Mouse (Mus musculus): ENCODE results near the gene Zfp207. TPM values are rescaled to one million over a fixed set of nuclear protein-coding genes. Genes with fewer than 3 reads are reported as not detected.
"Not testable (repeated sequence)": the region's sequence is repeated elsewhere in the genome, so short reads cannot be mapped to it uniquely, and the experiment has no call there.

The Zfp207 gene
- total and polyA plus RNA-seq, 2 experiments from 2014 or later = 141 to 228 TPM

GRCm38 (mm10) chr11:80424691-80425090, 41.6 kb downstream of the Zfp207 start:
- no peak for DNase-seq (ENCODE audit: low spot score)
- ATAC-seq = no peak
- Histone ChIP-seq H3K27ac (no peak overlapping the region), H3K9ac (replicated peaks; ENCODE audit: low read length) (no peak overlapping the region), H3K4me2 (ENCODE audit: low read depth, low read length) (no peak overlapping the region), H3K9me3 (ENCODE audit: low read length) (no peaks in the 10 kb centered on the region), H3K36me3 (ENCODE audit: insufficient read depth, low read length) (no peaks in the 10 kb centered on the region), H3K4me1 (ENCODE audit: insufficient read depth, low read length) (peaks cover 2% of the 10 kb centered on the region; the same call in 1 of the 2 replicates), H3K27me3 (ENCODE audit: insufficient read depth, low read length) (no peaks in the 10 kb centered on the region), H3K4me3 (ENCODE audit: low read length) (no peak overlapping the region)
- no peak for TF ChIP-seq CTCF (IDR thresholded peaks at IDR 0.05; ENCODE audit: low read depth)
- 85% methylated on average over 2 of the region's 2 CpGs for WGBS

- peaks cover 5% of the 10 kb centered on the region; the same call in 1 of the 2 replicates for H3K4me1 ChIP-seq (ENCODE audit: insufficient read depth, low read length)
- H3K9me3 ChIP-seq (ENCODE audit: low read length) = no peaks in the 10 kb centered on the region
- DNase-seq (ENCODE audit: low spot score) (no peak), ATAC-seq (no peak)
- H3K4me3 ChIP-seq (ENCODE audit: low read length) = no peak overlapping the region
- TF ChIP-seq CTCF (IDR thresholded peaks at IDR 0.05; ENCODE audit: low read depth) = no peak
- WGBS = 63% methylated on average over 5 of the region's 5 CpGs
- no peak overlapping the region for H3K9ac ChIP-seq (replicated peaks; ENCODE audit: low read length)
- H3K36me3 ChIP-seq (ENCODE audit: insufficient read depth, low read length) = no peaks in the 10 kb centered on the region
- no peak overlapping the region for H3K27ac ChIP-seq
- H3K4me2 ChIP-seq (ENCODE audit: low read depth, low read length) = no peak overlapping the region
- H3K27me3 ChIP-seq (ENCODE audit: insufficient read depth, low read length) = no peaks in the 10 kb centered on the region
These were observed 42.2 kb downstream of the Zfp207 start for GRCm38 (mm10) chr11:80425247-80425778.

DNA sequence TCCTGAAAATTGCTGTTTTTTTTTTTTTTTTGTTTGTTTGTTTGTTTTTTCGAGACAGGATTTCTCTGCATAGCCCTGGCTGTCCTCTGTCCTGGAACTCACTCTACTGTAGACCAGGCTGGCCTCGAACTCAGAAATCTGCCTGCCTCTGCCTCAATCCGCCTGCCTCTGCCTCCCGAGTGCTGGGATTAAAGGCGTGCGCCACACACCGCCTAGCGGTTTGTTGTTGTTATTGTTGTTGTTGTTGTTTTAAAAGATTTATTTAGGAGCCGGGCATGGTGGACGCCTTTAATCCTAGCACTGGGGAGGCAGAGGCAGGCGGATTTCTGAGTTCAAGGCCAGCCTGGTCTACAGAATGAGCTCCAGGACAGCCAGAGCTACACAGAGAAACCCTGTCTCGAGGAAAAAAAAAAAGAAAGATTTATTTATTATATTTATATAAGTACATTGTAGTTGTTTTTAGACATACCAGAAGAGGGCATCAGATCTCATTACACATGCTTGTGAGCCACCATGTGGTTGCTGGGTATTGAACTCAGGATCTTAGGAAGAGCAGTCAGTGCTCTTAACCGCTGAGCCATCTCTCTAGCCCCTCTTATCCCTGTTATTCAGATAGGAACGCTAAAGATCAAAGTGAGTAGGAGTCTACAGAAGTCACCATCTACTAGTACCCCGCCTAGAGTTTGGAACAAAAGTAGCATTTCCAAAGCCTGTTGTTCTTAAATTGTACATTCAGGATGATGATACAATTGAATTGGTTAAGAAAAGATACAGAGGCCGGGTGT, 43.1 kb downstream of the Zfp207 start:
- DNase-seq (ENCODE audit: low spot score); H3K27me3 ChIP-seq (ENCODE audit: insufficient read depth, low read length); H3K4me2 ChIP-seq (ENCODE audit: low read depth, low read length); H3K4me1 ChIP-seq (ENCODE audit: insufficient read depth, low read length); ATAC-seq; H3K9ac ChIP-seq (replicated peaks; ENCODE audit: low read length); H3K27ac ChIP-seq; H3K4me3 ChIP-seq (ENCODE audit: low read length); H3K36me3 ChIP-seq (ENCODE audit: insufficient read depth, low read length); H3K9me3 ChIP-seq (ENCODE audit: low read length): not testable (repeated sequence)
- WGBS = 81% methylated on average over 16 of the region's 16 CpGs

- Histone ChIP-seq H3K9ac (replicated peaks; ENCODE audit: low read length) (peak within 1 kb of the TSS; percentile 91), H3K9me3 (ENCODE audit: low read length) (no peaks in the 10 kb centered on the region), H3K36me3 (ENCODE audit: insufficient read depth, low read length) (0 out of 2 replicates have a peak, but pooled peaks cover 12% of the 10 kb centered on the region), H3K4me2 (ENCODE audit: low read depth, low read length) (peak within 1 kb of the TSS; percentile 79), H3K4me3 (ENCODE audit: low read length) (peak within 1 kb of the TSS; percentile 99), H3K27me3 (ENCODE audit: insufficient read depth, low read length) (no peaks in the 10 kb centered on the region), H3K4me1 (ENCODE audit: insufficient read depth, low read length) (peaks cover 5% of the 10 kb centered on the region; the same call in 1 of the 2 replicates), H3K27ac (peak within 1 kb of the TSS; percentile 90)
- ATAC-seq (peak; percentile 100), DNase-seq (ENCODE audit: low spot score) (peak; percentile 99)
- under 1% methylated on average over 50 of the region's 58 CpGs for WGBS
- TF ChIP-seq CTCF (IDR thresholded peaks at IDR 0.05; ENCODE audit: low read depth) = peak; percentile 82
These were observed 45.4 kb downstream of the Zfp207 start, which contains the start of gene Psmd11 for GRCm38 (mm10) chr11:80428381-80429008. TSS of gene Psmd11 (plus strand) at chr11:80428615.

DNA sequence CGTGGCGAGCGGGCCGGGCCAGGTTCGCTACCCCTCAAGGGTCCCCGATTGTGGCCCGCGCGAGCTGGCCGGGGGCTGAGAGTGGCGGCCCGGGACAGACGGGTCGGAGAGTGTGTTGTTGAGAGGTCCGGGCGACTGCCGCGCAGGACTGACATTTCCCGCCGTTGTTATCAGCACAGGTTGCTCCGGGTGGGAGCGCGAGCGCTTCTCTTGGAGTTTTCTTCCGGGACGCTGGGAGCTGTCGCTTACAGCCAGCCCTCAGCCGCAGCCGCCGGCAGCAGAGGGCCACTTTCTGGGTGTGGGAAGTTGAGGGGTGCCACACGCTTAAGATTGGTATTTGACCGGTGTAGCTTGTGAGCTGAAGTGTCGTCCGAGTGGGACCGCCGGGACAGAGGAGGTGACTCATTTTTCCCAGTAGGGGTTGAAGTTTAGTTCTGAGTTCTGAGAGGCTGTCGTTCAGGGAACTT, 46.0 kb downstream of the Zfp207 start:
- 0% methylated on average over 36 of the region's 37 CpGs for WGBS
- no peak for TF ChIP-seq CTCF (IDR thresholded peaks at IDR 0.05; ENCODE audit: low read depth)
- Histone ChIP-seq H3K4me1 (ENCODE audit: insufficient read depth, low read length) (peaks cover 5% of the 10 kb centered on the region; the same call in 1 of the 2 replicates), H3K36me3 (ENCODE audit: insufficient read depth, low read length) (0 out of 2 replicates have a peak, but pooled peaks cover 14% of the 10 kb centered on the region), H3K27ac (peak overlapping the region; percentile 90), H3K9ac (replicated peaks; ENCODE audit: low read length) (peak overlapping the region; percentile 91), H3K4me2 (ENCODE audit: low read depth, low read length) (peak overlapping the region; percentile 79), H3K9me3 (ENCODE audit: low read length) (no peaks in the 10 kb centered on the region), H3K4me3 (ENCODE audit: low read length) (peak overlapping the region; percentile 99), H3K27me3 (ENCODE audit: insufficient read depth, low read length) (no peaks in the 10 kb centered on the region)
- ATAC-seq (no peak), DNase-seq (ENCODE audit: low spot score) (no peak)

DNA sequence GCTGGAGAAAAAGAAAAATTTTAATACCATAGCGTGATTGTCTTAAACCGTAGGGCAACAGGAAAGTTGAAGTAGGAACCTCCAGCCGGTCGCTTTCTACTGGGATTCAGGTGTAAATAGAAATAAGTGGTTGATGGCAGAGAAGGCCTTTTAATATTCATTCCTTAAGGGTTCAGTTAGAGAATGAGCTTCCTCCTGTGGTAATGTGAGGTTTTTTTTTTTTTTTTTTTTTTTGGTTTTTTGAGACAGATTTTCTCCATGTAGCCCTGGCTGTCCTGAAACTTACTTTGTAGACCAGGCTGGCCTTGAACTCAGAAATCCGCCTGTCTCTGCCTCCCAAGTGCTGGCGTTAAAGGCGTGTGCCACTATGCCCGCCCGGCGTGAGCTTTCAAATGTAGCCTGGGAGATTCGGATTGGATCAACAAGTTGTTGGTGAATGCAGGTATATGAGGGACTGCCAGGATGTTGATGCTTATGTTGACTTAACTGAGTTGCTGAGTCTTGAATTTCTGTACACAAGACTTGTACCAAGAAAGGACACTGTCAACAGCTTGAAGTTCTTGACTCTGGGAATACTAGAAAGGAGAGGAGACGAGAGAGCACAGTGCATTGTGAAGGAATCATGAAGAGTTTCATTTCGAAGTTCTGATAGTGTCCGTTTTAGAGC, 46.6 kb downstream of the Zfp207 start:
- H3K9me3 ChIP-seq (ENCODE audit: low read length) = no peaks in the 10 kb centered on the region
- peak overlapping the region; percentile 79 for H3K4me2 ChIP-seq (ENCODE audit: low read depth, low read length)
- 0 out of 2 replicates have a peak, but pooled peaks cover 14% of the 10 kb centered on the region for H3K36me3 ChIP-seq (ENCODE audit: insufficient read depth, low read length)
- peaks cover 5% of the 10 kb centered on the region; the same call in 1 of the 2 replicates for H3K4me1 ChIP-seq (ENCODE audit: insufficient read depth, low read length)
- H3K27ac ChIP-seq = no peak overlapping the region
- peak overlapping the region; percentile 99 for H3K4me3 ChIP-seq (ENCODE audit: low read length)
- TF ChIP-seq CTCF (IDR thresholded peaks at IDR 0.05; ENCODE audit: low read depth) = no peak
- ATAC-seq (no peak), DNase-seq (ENCODE audit: low spot score) (no peak)
- H3K9ac ChIP-seq (replicated peaks; ENCODE audit: low read length) = peak overlapping the region; percentile 91
- no peaks in the 10 kb centered on the region for H3K27me3 ChIP-seq (ENCODE audit: insufficient read depth, low read length)
- WGBS = 61% methylated on average over 14 of the region's 14 CpGs

All from hindbrain, postnatal 0 days (tissue).